Mouse (Mus musculus) heart, embryonic 14.5 days (tissue): Measurements from ENCODE around the gene Tox2. TPM values are rescaled to one million over a fixed set of nuclear protein-coding genes. Genes with fewer than 3 reads are reported as not detected.

ENCODE experiments used
- ATAC-seq: fragments of 200-750 bp; cut with Nextera tagmentation; 2 replicates; pipeline ENCODE4 v1.8.0; 2017; ENCODE audit warnings: low read depth, moderate TSS enrichment; ENCODE audit not compliant: insufficient number of reproducible peaks, insufficient read depth, low FRiP score
- H3K27ac ChIP-seq, 2 experiments: fragments of 200-500 bp in 1 of 2; fragments of 300-500 bp in 1 of 2; sonication (generic) in 1 of 2; replicated peaks in 1 of 2; 2 replicates each; pipeline ENCODE4 v1.5.1; 2012 to 2014; ENCODE audit warnings: low read depth in 2 of 2, low read length in 2 of 2, control low read depth in 1 of 2, mild to moderate bottlenecking in 1 of 2, mixed read lengths in 1 of 2; ENCODE audit not compliant: control insufficient read depth in 1 of 2, insufficient read depth in 1 of 2
- H3K27me3 ChIP-seq: fragments of 300-500 bp; sonication (generic); 2 replicates; pipeline ENCODE4 v1.6.1; 2014; ENCODE audit warnings: mild to moderate bottlenecking, low read length, control low read depth; ENCODE audit not compliant: control insufficient read depth, insufficient read depth
- H3K36me3 ChIP-seq: fragments of 300-500 bp; sonication (generic); 2 replicates; pipeline ENCODE4 v1.6.1; 2014; ENCODE audit warnings: mild to moderate bottlenecking, control low read depth, low read length, mixed read lengths; ENCODE audit not compliant: control insufficient read depth, insufficient read depth
- H3K4me1 ChIP-seq, 2 experiments: fragments of 200-500 bp in 1 of 2; fragments of 300-500 bp in 1 of 2; sonication (generic) in 1 of 2; 2 replicates each; pipeline ENCODE4 v1.6.1; 2012 to 2014; ENCODE audit warnings: low read length in 2 of 2, control low read depth in 1 of 2, mixed read lengths in 1 of 2; ENCODE audit not compliant: control insufficient read depth in 2 of 2, insufficient read depth in 2 of 2
- H3K4me2 ChIP-seq: fragments of 300-500 bp; sonication (generic); 2 replicates; pipeline ENCODE4 v1.6.1; 2014; ENCODE audit warnings: mild to moderate bottlenecking, low read length
- H3K4me3 ChIP-seq, 2 experiments: fragments of 200-500 bp in 1 of 2; fragments of 300-500 bp in 1 of 2; sonication (generic) in 1 of 2; 2 replicates each; pipeline ENCODE4 v1.5.1; 2012 to 2014; ENCODE audit warnings: low read length in 2 of 2, mild to moderate bottlenecking in 2 of 2, control low read depth in 1 of 2, low read depth in 1 of 2, moderate library complexity in 1 of 2; ENCODE audit not compliant: control insufficient read depth in 1 of 2, insufficient read depth in 1 of 2
- H3K9ac ChIP-seq: fragments of 300-500 bp; sonication (generic); 2 replicates; pipeline ENCODE4 v1.6.1; 2014; ENCODE audit warnings: mild to moderate bottlenecking, low read length
- H3K9me3 ChIP-seq: fragments of 300-500 bp; sonication (generic); 2 replicates; pipeline ENCODE4 v1.6.1; 2016; ENCODE audit warnings: low read length, control low read depth; ENCODE audit not compliant: control insufficient read depth
- WGBS: fragments of 180-500 bp; shearing (Covaris S2); extraction: QIAGEN DNeasy Blood & Tissue Kit; methylation state at CpG from one replicate; pipeline ENCODE4 v1.1.7; 2014; 5-methylcytosine and 5-hydroxymethylcytosine counted together
- polyA plus RNA-seq: library from polyadenylated mRNA; unstranded; fragments of >200 nt; fragmentation: Nextera tagmentation; extraction: Ambion mirVana; gene quantifications from 2 replicates; pipeline ENCODE4 v1.2.1, GENCODE M21; 2014

The Tox2 gene
- polyA plus RNA-seq, result 3.8 TPM in 2 replicates

GRCm38 (mm10) chr2:163202884-163203634 is at the start of gene Tox2:
TSS of gene Tox2 (plus strand) at chr2:163203125.
- under 1% methylated on average over 56 of the region's 79 CpGs for WGBS
- Histone ChIP-seq H3K9me3 (peaks cover 5% of the 10 kb centered on the region; the same call in 1 of the 2 replicates), H3K36me3 (no peaks in the 10 kb centered on the region), H3K4me2 (peak within 1 kb of the TSS; percentile 96), H3K9ac (peak within 1 kb of the TSS; percentile 69), H3K4me3 (peak within 1 kb of the TSS; percentile 53 to 58), H3K4me1 (peaks cover 6 to 29% of the 10 kb centered on the region in 2 experiments; a peak in 3 of 4 replicates), H3K27me3 (peaks cover 41% of the 10 kb centered on the region), H3K27ac (peak within 1 kb of the TSS; percentile 9 to 69)
- ATAC-seq, result peak; percentile 87

DNA sequence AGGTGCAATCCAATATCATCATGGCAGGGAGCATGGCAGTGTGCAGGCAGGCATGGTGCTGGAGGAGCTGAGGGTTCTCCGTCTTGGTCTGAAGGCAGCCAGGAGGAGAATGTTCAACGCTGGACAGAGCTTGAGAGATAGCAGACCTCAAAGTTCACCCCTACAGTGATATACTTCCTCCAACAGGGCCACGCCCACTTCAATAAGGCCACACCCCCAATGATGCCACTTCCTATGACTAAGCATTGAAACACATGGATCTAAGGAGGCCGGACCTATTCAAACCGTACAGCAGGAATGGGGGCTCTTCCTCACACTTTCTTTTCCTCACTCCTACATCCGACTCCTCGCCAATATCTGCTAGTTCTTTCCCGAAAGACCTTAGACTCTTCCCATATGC is 48.3 kb upstream of the Tox2 start:
- Histone ChIP-seq H3K9ac (no peak overlapping the region), H3K27me3 (no peaks in the 10 kb centered on the region), H3K4me1 (no peaks in the 10 kb centered on the region), H3K9me3 (no peaks in the 10 kb centered on the region), H3K4me3 (no peak overlapping the region), H3K36me3 (no peaks in the 10 kb centered on the region), H3K4me2 (no peak overlapping the region), H3K27ac (no peak overlapping the region)
- ATAC-seq, result peak; percentile 23; the same call in 1 of the 2 replicates
- WGBS, result 79% methylated on average over 8 of the region's 8 CpGs

GRCm38 (mm10) chr2:163158979-163159378 is 43.9 kb upstream of the Tox2 start:
- Histone ChIP-seq H3K27ac (no peak overlapping the region), H3K27me3 (no peaks in the 10 kb centered on the region), H3K4me2 (no peak overlapping the region), H3K4me1 (no peaks in the 10 kb centered on the region), H3K9me3 (0 out of 2 replicates have a peak, but pooled peaks cover 2% of the 10 kb centered on the region), H3K4me3 (no peak overlapping the region), H3K36me3 (no peaks in the 10 kb centered on the region), H3K9ac (no peak overlapping the region)
- no peak for ATAC-seq
- 80% methylated on average over 9 of the region's 9 CpGs for WGBS

GRCm38 (mm10) chr2:163164461-163164990 is 38.4 kb upstream of the Tox2 start:
- 69% methylated on average over 10 of the region's 10 CpGs for WGBS
- peaks cover 0 to 7% of the 10 kb centered on the region in 2 experiments; a peak in 1 of 4 replicates for H3K4me1 ChIP-seq
- 0 out of 2 replicates have a peak, but pooled peaks cover 2% of the 10 kb centered on the region for H3K9me3 ChIP-seq
- H3K36me3 ChIP-seq, result no peaks in the 10 kb centered on the region
- ATAC-seq, result no peak
- H3K9ac ChIP-seq, result no peak overlapping the region
- no peak overlapping the region for H3K4me3 ChIP-seq
- no peak overlapping the region for H3K4me2 ChIP-seq
- H3K27ac ChIP-seq, result no peak overlapping the region
- H3K27me3 ChIP-seq, result no peaks in the 10 kb centered on the region

DNA sequence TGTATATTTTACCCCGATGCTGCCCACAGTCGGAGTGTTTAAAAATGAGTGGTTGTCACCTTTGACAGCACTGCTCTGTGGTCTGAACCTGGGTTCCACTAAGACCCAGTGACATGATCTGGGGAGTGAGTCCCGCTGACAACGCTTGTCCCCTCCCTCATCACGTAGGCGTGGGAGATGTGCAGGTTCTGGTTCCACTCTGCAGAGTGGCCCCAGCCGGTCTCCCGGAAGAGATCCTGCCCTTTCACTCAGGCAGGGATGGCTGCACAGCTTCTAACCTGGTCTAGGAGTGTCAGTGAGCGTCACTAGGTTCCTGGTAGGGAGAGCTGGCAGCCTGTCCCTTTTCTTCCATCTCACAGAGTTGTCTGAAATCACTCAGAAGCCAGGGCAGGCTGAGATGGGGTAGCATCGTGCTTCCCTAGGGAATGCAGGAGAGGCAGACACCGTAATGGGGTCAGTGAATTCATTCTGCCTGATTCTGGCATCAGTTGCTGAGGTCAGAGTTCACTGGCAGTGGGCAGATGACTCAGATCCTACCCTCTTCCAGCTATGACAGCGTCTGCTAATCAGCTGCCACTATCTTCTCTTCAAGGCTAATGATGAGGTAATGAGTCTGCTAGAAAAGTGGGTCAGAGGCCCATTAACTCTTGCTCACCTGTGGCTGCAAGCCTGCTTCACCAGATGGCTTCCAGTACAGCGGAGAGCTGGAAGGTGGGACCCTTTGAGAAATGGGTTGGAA is 36.7 kb upstream of the Tox2 start:
- H3K36me3 ChIP-seq, result no peaks in the 10 kb centered on the region
- H3K27ac ChIP-seq, result no peak overlapping the region
- WGBS, result 38% methylated on average over 13 of the region's 13 CpGs

DNA sequence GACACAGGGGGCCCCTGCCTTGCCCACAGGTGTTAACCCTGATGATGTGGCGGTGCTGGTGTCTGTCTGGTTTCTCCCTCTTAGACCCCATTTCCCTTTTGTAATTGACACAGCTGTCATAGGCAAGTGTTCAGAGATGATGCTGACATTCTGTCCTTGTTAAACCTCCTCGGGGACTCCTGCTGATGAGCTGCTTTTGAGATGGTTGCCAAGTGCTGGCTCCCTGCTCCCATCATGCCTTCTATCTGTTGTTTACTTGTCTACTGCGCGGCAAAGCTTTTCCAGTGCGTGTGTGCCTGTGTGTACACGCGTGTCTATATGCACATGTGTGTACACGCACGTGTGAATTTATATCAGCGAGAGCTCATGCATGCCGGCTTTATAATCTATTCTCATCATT is 31.0 kb upstream of the Tox2 start:
- H3K4me2 ChIP-seq, result no peak overlapping the region
- H3K27ac ChIP-seq, result no peak overlapping the region
- no peak for ATAC-seq
- 84% methylated on average over 11 of the region's 11 CpGs for WGBS
- H3K36me3 ChIP-seq, result no peaks in the 10 kb centered on the region
- H3K27me3 ChIP-seq, result no peaks in the 10 kb centered on the region
- H3K4me3 ChIP-seq, result no peak overlapping the region
- peaks cover 0 to 5% of the 10 kb centered on the region in 2 experiments; a peak in 2 of 4 replicates for H3K4me1 ChIP-seq
- no peak overlapping the region for H3K9ac ChIP-seq
- H3K9me3 ChIP-seq, result no peaks in the 10 kb centered on the region

More for the DNA sequence above, 36.7 kb upstream of the Tox2 start:
- H3K27me3 ChIP-seq, result no peaks in the 10 kb centered on the region
- H3K4me1 ChIP-seq, result peaks cover 0 to 7% of the 10 kb centered on the region in 2 experiments; a peak in 1 of 4 replicates
- no peak overlapping the region for H3K4me3 ChIP-seq
- ATAC-seq, result no peak
- H3K9ac ChIP-seq, result no peak overlapping the region
- H3K4me2 ChIP-seq, result no peak overlapping the region
- no peaks in the 10 kb centered on the region for H3K9me3 ChIP-seq

DNA sequence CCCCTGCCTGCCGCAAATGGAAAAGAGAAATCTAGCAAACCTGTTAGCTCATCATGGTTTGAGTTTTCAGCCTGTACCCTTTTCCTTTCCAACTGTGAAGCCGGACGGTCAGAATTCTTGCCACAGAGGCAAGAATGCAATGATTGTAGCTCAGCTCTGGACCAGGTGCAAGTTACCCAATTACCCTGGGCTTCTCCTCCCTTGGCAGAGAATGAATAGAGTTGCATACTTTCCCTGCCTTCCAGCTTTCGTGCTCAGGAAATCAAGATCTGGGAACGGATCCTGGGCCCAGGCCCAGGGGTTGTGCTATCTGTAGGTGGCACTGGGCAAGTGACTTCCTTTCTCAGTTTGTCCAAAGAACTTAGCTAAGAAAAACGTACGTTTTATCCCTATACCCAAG is 28.9 kb upstream of the Tox2 start:
- H3K27me3 ChIP-seq, result no peaks in the 10 kb centered on the region
- H3K9ac ChIP-seq, result no peak overlapping the region
- WGBS, result 45% methylated on average over 7 of the region's 7 CpGs
- no peak overlapping the region for H3K4me2 ChIP-seq
- H3K4me1 ChIP-seq, result peaks cover 0 to 5% of the 10 kb centered on the region in 2 experiments; a peak in 2 of 4 replicates
- no peaks in the 10 kb centered on the region for H3K9me3 ChIP-seq
- no peak for ATAC-seq
- no peak overlapping the region for H3K27ac ChIP-seq
- no peak overlapping the region for H3K4me3 ChIP-seq
- no peaks in the 10 kb centered on the region for H3K36me3 ChIP-seq
